Mouse (Mus musculus) MEL (cell line): ENCODE results near the gene Phb. TPM values are rescaled to one million over a fixed set of nuclear protein-coding genes. Genes with fewer than 3 reads are reported as not detected.

Experiments
- DNase-seq: peaks from one replicate; pipeline ENCODE4 v3.0.0; 2011; ENCODE audit warnings: low read depth, low spot score
- H3K27ac ChIP-seq: 2 replicates; pipeline ENCODE4 v1.5.1; 2012; ENCODE audit warnings: low read depth, mild to moderate bottlenecking, control low read depth, low read length, moderate library complexity; ENCODE audit not compliant: control insufficient read depth
- H3K27me3 ChIP-seq, 2 experiments: fragments of 150-350 bp in 1 of 2; sonication (generic) in 1 of 2; 2 replicates each; pipeline ENCODE4 v1.6.1; 2012; ENCODE audit warnings: low read length in 2 of 2, mild to moderate bottlenecking in 2 of 2, improper control_type of control experiment in 1 of 2, moderate library complexity in 1 of 2; ENCODE audit not compliant: insufficient read depth in 2 of 2, control insufficient read depth in 1 of 2
- H3K36me3 ChIP-seq, 2 experiments: 2 replicates each; pipeline ENCODE4 v1.6.1; 2012 to 2014; ENCODE audit warnings: low read length in 2 of 2, improper control_type of control experiment in 1 of 2, inconsistent platforms in 1 of 2, mild to moderate bottlenecking in 1 of 2; ENCODE audit not compliant: insufficient read depth in 2 of 2, control insufficient read depth in 1 of 2
- H3K4me1 ChIP-seq, 2 experiments: fragments of 150-350 bp in 1 of 2; sonication (generic) in 1 of 2; 2 replicates each; pipeline ENCODE4 v1.6.1; 2012; ENCODE audit warnings: low read length in 2 of 2, improper control_type of control experiment in 1 of 2, mild to moderate bottlenecking in 1 of 2; ENCODE audit not compliant: insufficient read depth in 2 of 2, control insufficient read depth in 1 of 2
- H3K4me3 ChIP-seq, 2 experiments: fragments of 150-350 bp in 1 of 2; sonication (generic) in 1 of 2; 2 replicates each; pipeline ENCODE4 v1.5.1; 2012; ENCODE audit warnings: low read depth in 2 of 2, low read length in 2 of 2, mild to moderate bottlenecking in 2 of 2, moderate library complexity in 2 of 2, control low read depth in 1 of 2, improper control_type of control experiment in 1 of 2; ENCODE audit not compliant: control insufficient read depth in 1 of 2, insufficient read depth in 1 of 2
- H3K79me2 ChIP-seq: 2 replicates; pipeline ENCODE4 v1.6.1; 2012; ENCODE audit warnings: mild to moderate bottlenecking, low read length, moderate library complexity; ENCODE audit not compliant: control insufficient read depth, poor library complexity, insufficient read depth
- H3K9ac ChIP-seq: 2 replicates; pipeline ENCODE4 v1.6.1; 2012; ENCODE audit warnings: low read depth, mild to moderate bottlenecking, control low read depth, low read length, moderate library complexity; ENCODE audit not compliant: control insufficient read depth, poor library complexity, severe bottlenecking
- H3K9me3 ChIP-seq: fragments of 150-350 bp; sonication (generic); replicated peaks from 2 replicates; pipeline ENCODE4 v1.6.1; 2012; ENCODE audit warnings: mild to moderate bottlenecking, low read length, improper control_type of control experiment, moderate library complexity; ENCODE audit not compliant: insufficient read depth
- CHD1 ChIP-seq: IDR thresholded peaks from 2 replicates; pipeline ENCODE4 v1.6.1; 2012; ENCODE audit warnings: low read depth, mild to moderate bottlenecking, inconsistent platforms, low read length, improper control_type of control experiment
- CTCF ChIP-seq, 3 experiments: IDR thresholded peaks in 2 of 3; conservative IDR thresholded peaks in 1 of 3; 2 replicates each; pipeline ENCODE4 v1.5.1; 2011 to 2012; ENCODE audit warnings: low read length in 3 of 3, low read depth in 2 of 3, mild to moderate bottlenecking in 2 of 3, improper control_type of control experiment in 1 of 3, inconsistent platforms in 1 of 3, mixed read lengths in 1 of 3, moderate library complexity in 1 of 3; ENCODE audit not compliant: control insufficient read depth in 1 of 3, insufficient read depth in 1 of 3, poor library complexity in 1 of 3, severe bottlenecking in 1 of 3
- ETS1 ChIP-seq: IDR thresholded peaks from 2 replicates; pipeline ENCODE4 v1.6.1; 2012; ENCODE audit warnings: low read depth, mild to moderate bottlenecking, inconsistent platforms, low read length, improper control_type of control experiment, moderate library complexity
- GATA1 ChIP-seq: IDR thresholded peaks from 2 replicates; pipeline ENCODE4 v1.6.1; 2011; ENCODE audit warnings: low read depth, low read length, improper control_type of control experiment
- HCFC1 ChIP-seq: IDR thresholded peaks from 2 replicates; pipeline ENCODE4 v1.6.1; 2012; ENCODE audit warnings: low read depth, mild to moderate bottlenecking, inconsistent platforms, low read length, improper control_type of control experiment, moderate library complexity
- MAFK ChIP-seq: IDR thresholded peaks from 2 replicates; pipeline ENCODE4 v1.6.1; 2011; ENCODE audit warnings: low read depth, mild to moderate bottlenecking, low read length, improper control_type of control experiment, borderline replicate concordance
- MAZ ChIP-seq: IDR thresholded peaks from 2 replicates; pipeline ENCODE4 v1.6.1; 2012; ENCODE audit warnings: low read depth, mild to moderate bottlenecking, inconsistent platforms, low read length, improper control_type of control experiment
- MEF2A ChIP-seq: IDR thresholded peaks from 2 replicates; pipeline ENCODE4 v1.6.1; 2014; ENCODE audit warnings: low read depth, mild to moderate bottlenecking, inconsistent platforms, low read length, improper control_type of control experiment; ENCODE audit not compliant: poor library complexity, insufficient replicate concordance, severe bottlenecking; ENCODE audit errors: extremely low read depth
- MYB ChIP-seq: IDR thresholded peaks from 2 replicates; pipeline ENCODE4 v1.6.1; 2011; ENCODE audit warnings: mild to moderate bottlenecking, low read depth, low read length, improper control_type of control experiment
- MYC ChIP-seq: IDR thresholded peaks from 2 replicates; pipeline ENCODE4 v1.6.1; 2011; ENCODE audit warnings: low read depth, mild to moderate bottlenecking, low read length, improper control_type of control experiment, moderate library complexity
- NELFE ChIP-seq: IDR thresholded peaks from 2 replicates; pipeline ENCODE4 v1.6.1; 2011; ENCODE audit warnings: low read depth, low read length, improper control_type of control experiment
- NRF1 ChIP-seq: IDR thresholded peaks from 2 replicates; pipeline ENCODE4 v1.6.1; 2014; ENCODE audit warnings: low read depth, mild to moderate bottlenecking, inconsistent platforms, low read length, improper control_type of control experiment, moderate library complexity; ENCODE audit not compliant: poor library complexity, insufficient read depth, severe bottlenecking
- POLR2A ChIP-seq, 2 experiments: IDR thresholded peaks; 2 replicates each; pipeline ENCODE4 v1.6.1; 2011 to 2012; ENCODE audit warnings: low read length in 2 of 2, mild to moderate bottlenecking in 2 of 2, control low read depth in 1 of 2, improper control_type of control experiment in 1 of 2, low read depth in 1 of 2, moderate library complexity in 1 of 2; ENCODE audit not compliant: control insufficient read depth in 1 of 2, insufficient read depth in 1 of 2, poor library complexity in 1 of 2
- POLR2AphosphoS5 ChIP-seq: IDR thresholded peaks from 2 replicates; pipeline ENCODE4 v1.6.1; 2012; ENCODE audit warnings: low read depth, borderline replicate concordance, mild to moderate bottlenecking, inconsistent platforms, low read length, moderate library complexity, mixed read lengths
- RAD21 ChIP-seq: IDR thresholded peaks from 2 replicates; pipeline ENCODE4 v1.6.1; 2011; ENCODE audit warnings: mild to moderate bottlenecking, low read depth, low read length, improper control_type of control experiment
- RCOR1 ChIP-seq: IDR thresholded peaks from 2 replicates; pipeline ENCODE4 v1.6.1; 2012; ENCODE audit warnings: low read depth, mild to moderate bottlenecking, inconsistent platforms, low read length, improper control_type of control experiment
- SIN3A ChIP-seq: IDR thresholded peaks from 2 replicates; pipeline ENCODE4 v1.6.1; 2012; ENCODE audit warnings: low read length, improper control_type of control experiment, inconsistent platforms
- SMC3 ChIP-seq: IDR thresholded peaks from 2 replicates; pipeline ENCODE4 v1.6.1; 2011; ENCODE audit warnings: low read depth, low read length, improper control_type of control experiment
- TAL1 ChIP-seq: IDR thresholded peaks from 2 replicates; pipeline ENCODE4 v1.6.1; 2012; ENCODE audit warnings: mild to moderate bottlenecking, inconsistent platforms, low read length, moderate library complexity, mixed read lengths
- TBP ChIP-seq: IDR thresholded peaks from 2 replicates; pipeline ENCODE4 v1.8.0; 2011; ENCODE audit warnings: low read depth, low read length, improper control_type of control experiment
- TCF12 ChIP-seq: IDR thresholded peaks from 2 replicates; pipeline ENCODE4 v1.6.1; 2014; ENCODE audit warnings: low read depth, mild to moderate bottlenecking, inconsistent platforms, low read length, improper control_type of control experiment, moderate library complexity
- UBTF ChIP-seq: IDR thresholded peaks from 2 replicates; pipeline ENCODE4 v1.6.1; 2012; ENCODE audit warnings: low read depth, mild to moderate bottlenecking, inconsistent platforms, low read length, improper control_type of control experiment, moderate library complexity, borderline replicate concordance; ENCODE audit not compliant: insufficient read depth
- USF2 ChIP-seq, 2 experiments: IDR thresholded peaks; 2 replicates each; pipeline ENCODE4 v1.6.1; 2011 to 2012; ENCODE audit warnings: improper control_type of control experiment in 2 of 2, low read length in 2 of 2, borderline replicate concordance in 1 of 2, inconsistent platforms in 1 of 2, low read depth in 1 of 2, mild to moderate bottlenecking in 1 of 2; ENCODE audit not compliant: insufficient read depth in 1 of 2
- ZKSCAN1 ChIP-seq: IDR thresholded peaks from 2 replicates; pipeline ENCODE4 v1.6.1; 2012; ENCODE audit warnings: low read depth, mild to moderate bottlenecking, inconsistent platforms, low read length, improper control_type of control experiment, moderate library complexity
- ZMIZ1 ChIP-seq: IDR thresholded peaks from 2 replicates; pipeline ENCODE4 v1.6.1; 2012; ENCODE audit warnings: low read depth, mild to moderate bottlenecking, inconsistent platforms, low read length, improper control_type of control experiment, moderate library complexity
- ZNF384 ChIP-seq: IDR thresholded peaks from 2 replicates; pipeline ENCODE4 v1.6.1; 2012; ENCODE audit warnings: low read depth, mild to moderate bottlenecking, inconsistent platforms, low read length, improper control_type of control experiment
- polyA plus RNA-seq, 2 experiments: library from polyadenylated mRNA; stranded (reverse) in 1 of 2; unstranded in 1 of 2; fragments of >175 nt in 1 of 2; fragments of >200 nt in 1 of 2; gene quantifications; 2 replicates each; pipeline versions ENCODE4 v1.2.1 to v1.2.4; 2012; ENCODE audit warnings: low replicate concordance in 2 of 2, low read depth in 1 of 2; ENCODE audit not compliant: insufficient read length in 2 of 2, insufficient read depth in 1 of 2, missing spikeins in 1 of 2
- total RNA-seq: library from RNA; depleted of rRNA; stranded (reverse); fragments of 300-350 nt; gene quantifications from 2 replicates; pipeline ENCODE4 v1.2.3, GENCODE M21; 2012

The Phb gene
- total and polyA plus RNA-seq, 3 experiments = 302 to 788 TPM; not detected in 1

GRCm38 (mm10) chr11:95698541-95698940 is 31.8 kb downstream of the Phb start:
- no peak overlapping the region for H3K27ac ChIP-seq
- TF ChIP-seq USF2 (IDR thresholded peaks at IDR 0.05; ENCODE audit: borderline replicate concordance in 1 of 2, insufficient read depth in 1 of 2, low read depth in 1 of 2, low read length in 2 of 2) (no peak), POLR2A (IDR thresholded peaks at IDR 0.05; ENCODE audit: control insufficient read depth in 1 of 2, insufficient read depth in 1 of 2, low read depth in 1 of 2, low read length in 2 of 2, poor library complexity in 1 of 2) (no peak), ZKSCAN1 (no peak), ZNF384 (no peak), TCF12 (no peak), MAZ (no peak), NELFE (no peak), RAD21 (no peak), TAL1 (no peak), POLR2AphosphoS5 (no peak), CHD1 (no peak)
- H3K9me3 ChIP-seq = no peaks in the 10 kb centered on the region
- H3K27me3 ChIP-seq = no peaks in the 10 kb centered on the region
- H3K36me3 ChIP-seq = peaks cover 0 to 21% of the 10 kb centered on the region in 2 experiments; a peak in 2 of 4 replicates
- H3K4me1 ChIP-seq = peaks cover 21 to 28% of the 10 kb centered on the region in 2 experiments
- H3K4me3 ChIP-seq = no peak overlapping the region
- no peaks in the 10 kb centered on the region for H3K79me2 ChIP-seq
- no peak for DNase-seq
- H3K9ac ChIP-seq = no peak overlapping the region

GRCm38 (mm10) chr11:95700778-95701739 is 34.3 kb downstream of the Phb start:
- no peaks in the 10 kb centered on the region for H3K9me3 ChIP-seq
- H3K79me2 ChIP-seq = no peaks in the 10 kb centered on the region
- no peaks in the 10 kb centered on the region for H3K27me3 ChIP-seq
- peak overlapping the region; percentile 42 for H3K9ac ChIP-seq
- H3K4me3 ChIP-seq = no peak overlapping the region
- H3K27ac ChIP-seq = peak overlapping the region; percentile 98
- H3K36me3 ChIP-seq = peaks cover 0 to 21% of the 10 kb centered on the region in 2 experiments; a peak in 2 of 4 replicates
- peak; percentile 98 for DNase-seq
- H3K4me1 ChIP-seq = peaks cover 21 to 28% of the 10 kb centered on the region in 2 experiments
- TF ChIP-seq GATA1 = peak; percentile 100
- peak; percentile 19; the same call in 1 of the 2 replicates for TF ChIP-seq ZKSCAN1
- 0 out of 2 replicates have a peak, but pooled peaks have one; percentile 74 for TF ChIP-seq CHD1
- no peak for TF ChIP-seq ZMIZ1
- no peak for TF ChIP-seq SMC3
- TF ChIP-seq HCFC1 = no peak
- TF ChIP-seq POLR2A (IDR thresholded peaks at IDR 0.05; ENCODE audit: control insufficient read depth in 1 of 2, insufficient read depth in 1 of 2, low read depth in 1 of 2, low read length in 2 of 2, poor library complexity in 1 of 2) = no peak
- TF ChIP-seq USF2 (IDR thresholded peaks at IDR 0.05; ENCODE audit: borderline replicate concordance in 1 of 2, insufficient read depth in 1 of 2, low read depth in 1 of 2, low read length in 2 of 2) = no peak
- TF ChIP-seq NRF1 = peak; percentile 56; the same call in 1 of the 2 replicates
- no peak for TF ChIP-seq CTCF (IDR thresholded peaks at IDR 0.05 in 2 of 3, conservative IDR thresholded peaks at IDR 0.05 in 1 of 3; ENCODE audit: control insufficient read depth in 1 of 3, insufficient read depth in 1 of 3, low read depth in 2 of 3, low read length in 3 of 3, poor library complexity in 1 of 3, severe bottlenecking in 1 of 3)
- TF ChIP-seq TAL1 = peak; percentile 95
- peak; percentile 61 for TF ChIP-seq TBP
- TF ChIP-seq ETS1 = peak; percentile 97
- no peak for TF ChIP-seq UBTF
- peak; percentile 77; the same call in 1 of the 2 replicates for TF ChIP-seq RCOR1
- TF ChIP-seq MAFK = no peak
- peak; percentile 96 for TF ChIP-seq MYB
- peak; percentile 95 for TF ChIP-seq SIN3A
- TF ChIP-seq NELFE = peak; percentile 50
- peak; percentile 85; the same call in 1 of the 2 replicates for TF ChIP-seq MYC
- TF ChIP-seq POLR2AphosphoS5 = no peak
- peak; percentile 36; the same call in 1 of the 2 replicates for TF ChIP-seq MEF2A
